Mouse (Mus musculus): Measurements from ENCODE around the gene Itgb3. TPM values are rescaled to one million over a fixed set of nuclear protein-coding genes. Genes with fewer than 3 reads are reported as not detected.

Gene Itgb3
- polyA plus RNA-seq, 1 experiment from 2014 or later: 0.24 TPM

DNA sequence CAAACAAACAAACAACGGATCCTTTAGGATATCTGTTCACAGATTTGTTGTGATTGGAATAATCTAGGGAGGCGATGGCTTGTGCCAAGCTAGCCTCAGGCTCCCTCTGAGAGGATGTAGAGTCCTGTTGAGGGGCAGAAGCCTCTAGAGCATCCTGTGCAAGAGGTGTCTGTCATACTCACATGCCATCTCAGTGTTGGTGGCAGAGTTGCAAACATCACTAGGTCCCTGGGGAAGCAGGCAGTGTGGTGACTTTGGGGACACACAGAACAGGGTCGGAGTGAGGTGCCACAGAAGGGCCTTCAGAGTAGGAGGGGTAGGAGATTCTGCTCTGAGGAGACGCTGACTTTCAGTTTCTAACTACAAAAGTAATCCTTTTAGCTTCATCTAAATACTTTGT lies 1.9 kb downstream of the Itgb3 start:
- H3K4me2 ChIP-seq (ENCODE audit: low read length): no peak overlapping the region
- WGBS: 50% methylated on average over 4 of the region's 4 CpGs
- H3K36me3 ChIP-seq (ENCODE audit: control insufficient read depth, insufficient read depth, low read length): no peaks in the 10 kb centered on the region
- no peaks in the 10 kb centered on the region for H3K9me3 ChIP-seq (replicated peaks; ENCODE audit: control insufficient read depth, low read length)
- peaks cover 4% of the 10 kb centered on the region; the same call in 1 of the 2 replicates for H3K4me1 ChIP-seq (ENCODE audit: control insufficient read depth, insufficient read depth, low read length)
- no peak overlapping the region for H3K4me3 ChIP-seq (ENCODE audit: low read depth, low read length)
- peaks cover 19% of the 10 kb centered on the region for H3K27me3 ChIP-seq (replicated peaks; ENCODE audit: control insufficient read depth, insufficient read depth, low read length)
- no peak for ATAC-seq
- 0 out of 2 replicates have a peak overlapping the region, but pooled peaks have one; percentile 13 for H3K9ac ChIP-seq (ENCODE audit: low read length)
- DNase-seq (ENCODE audit: low spot score): no peak
- H3K27ac ChIP-seq (ENCODE audit: low read depth, low read length): no peak overlapping the region

- ATAC-seq: no peak
Measured at GRCm38 (mm10) chr11:104611579-104612151, 3.9 kb downstream of the Itgb3 start.

DNA sequence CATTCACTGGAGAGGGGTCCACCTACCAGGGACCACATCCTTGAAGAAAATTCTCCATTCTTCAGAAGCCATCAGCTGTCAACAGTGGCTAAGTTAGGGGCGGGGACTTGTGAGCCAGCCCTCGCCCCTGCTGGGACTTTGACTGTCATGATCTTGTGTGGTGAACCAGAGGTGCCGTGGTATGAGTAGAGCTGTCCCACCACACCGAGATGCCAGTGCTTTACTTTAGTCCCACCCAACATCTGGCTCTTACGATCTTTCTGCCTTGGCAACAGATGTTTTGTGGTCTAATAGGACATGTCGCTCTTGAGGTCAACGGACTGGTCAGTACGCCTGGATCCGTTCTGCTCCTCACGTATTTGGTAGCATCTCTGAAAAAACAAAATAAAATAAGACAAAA lies 5.8 kb downstream of the Itgb3 start:
- Histone ChIP-seq H3K36me3 (ENCODE audit: control insufficient read depth, insufficient read depth, low read length) (no peaks in the 10 kb centered on the region), H3K27me3 (replicated peaks; ENCODE audit: control insufficient read depth, insufficient read depth, low read length) (peaks cover 9% of the 10 kb centered on the region), H3K4me2 (ENCODE audit: low read length) (no peak overlapping the region), H3K9ac (ENCODE audit: low read length) (no peak overlapping the region), H3K27ac (ENCODE audit: low read depth, low read length) (no peak overlapping the region), H3K4me3 (ENCODE audit: low read depth, low read length) (no peak overlapping the region), H3K4me1 (ENCODE audit: control insufficient read depth, insufficient read depth, low read length) (no peaks in the 10 kb centered on the region; the same call in 1 of the 2 replicates), H3K9me3 (replicated peaks; ENCODE audit: control insufficient read depth, low read length) (no peaks in the 10 kb centered on the region)
- ATAC-seq: no peak
- DNase-seq (ENCODE audit: low spot score): no peak
- WGBS: 87% methylated on average over 10 of the region's 10 CpGs

More at GRCm38 (mm10) chr11:104611579-104612151, 3.9 kb downstream of the Itgb3 start:
- Histone ChIP-seq H3K4me3 (ENCODE audit: low read depth, low read length) (no peak overlapping the region), H3K4me1 (ENCODE audit: control insufficient read depth, insufficient read depth, low read length) (peaks cover 4% of the 10 kb centered on the region; the same call in 1 of the 2 replicates), H3K27ac (ENCODE audit: low read depth, low read length) (no peak overlapping the region), H3K9ac (ENCODE audit: low read length) (no peak overlapping the region), H3K27me3 (replicated peaks; ENCODE audit: control insufficient read depth, insufficient read depth, low read length) (peaks cover 14% of the 10 kb centered on the region), H3K9me3 (replicated peaks; ENCODE audit: control insufficient read depth, low read length) (no peaks in the 10 kb centered on the region), H3K36me3 (ENCODE audit: control insufficient read depth, insufficient read depth, low read length) (no peaks in the 10 kb centered on the region), H3K4me2 (ENCODE audit: low read length) (no peak overlapping the region)
- 53% methylated on average over 4 of the region's 4 CpGs for WGBS
- no peak for DNase-seq (ENCODE audit: low spot score)

DNA sequence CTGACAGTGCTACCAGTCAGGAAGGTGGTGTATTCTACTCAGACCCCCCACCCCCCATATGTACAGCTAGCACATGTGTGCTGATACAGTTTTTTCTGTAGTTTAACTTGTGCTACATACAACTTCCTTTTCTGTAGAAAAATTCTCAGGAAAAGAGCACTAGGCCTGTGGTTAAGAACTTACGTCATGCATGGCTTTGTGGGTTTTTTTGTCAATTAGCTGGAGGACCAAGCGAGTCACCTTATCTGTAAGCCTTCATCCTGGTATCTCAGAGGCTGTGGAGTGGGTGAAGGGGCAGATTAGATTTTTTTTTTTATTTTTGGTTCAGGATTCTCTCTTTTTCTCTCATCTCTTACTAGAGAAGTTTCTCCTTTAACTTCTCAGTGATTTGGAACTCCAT lies 6.3 kb downstream of the Itgb3 start:
- Histone ChIP-seq H3K9ac (ENCODE audit: low read length) (no peak overlapping the region), H3K4me1 (ENCODE audit: control insufficient read depth, insufficient read depth, low read length) (no peaks in the 10 kb centered on the region; the same call in 1 of the 2 replicates), H3K36me3 (ENCODE audit: control insufficient read depth, insufficient read depth, low read length) (no peaks in the 10 kb centered on the region), H3K27me3 (replicated peaks; ENCODE audit: control insufficient read depth, insufficient read depth, low read length) (peaks cover 7% of the 10 kb centered on the region), H3K9me3 (replicated peaks; ENCODE audit: control insufficient read depth, low read length) (no peaks in the 10 kb centered on the region), H3K27ac (ENCODE audit: low read depth, low read length) (no peak overlapping the region), H3K4me2 (ENCODE audit: low read length) (no peak overlapping the region), H3K4me3 (ENCODE audit: low read depth, low read length) (no peak overlapping the region)
- ATAC-seq (no peak), DNase-seq (ENCODE audit: low spot score) (no peak)
- 93% methylated on average over 2 of the region's 2 CpGs for WGBS

- Histone ChIP-seq H3K9me3 (replicated peaks; ENCODE audit: control insufficient read depth, low read length) (no peaks in the 10 kb centered on the region), H3K27ac (ENCODE audit: low read depth, low read length) (no peak overlapping the region), H3K9ac (ENCODE audit: low read length) (no peak overlapping the region), H3K36me3 (ENCODE audit: control insufficient read depth, insufficient read depth, low read length) (no peaks in the 10 kb centered on the region), H3K4me1 (ENCODE audit: control insufficient read depth, insufficient read depth, low read length) (peaks cover 7% of the 10 kb centered on the region), H3K27me3 (replicated peaks; ENCODE audit: control insufficient read depth, insufficient read depth, low read length) (no peaks in the 10 kb centered on the region), H3K4me2 (ENCODE audit: low read length) (no peak overlapping the region), H3K4me3 (ENCODE audit: low read depth, low read length) (no peak overlapping the region)
- WGBS: 86% methylated on average over 5 of the region's 5 CpGs
- DNase-seq (ENCODE audit: low spot score): no peak
- no peak for ATAC-seq
Measured at GRCm38 (mm10) chr11:104616182-104616581, 8.4 kb downstream of the Itgb3 start.

- Histone ChIP-seq H3K36me3 (ENCODE audit: control insufficient read depth, insufficient read depth, low read length) (no peaks in the 10 kb centered on the region), H3K4me2 (ENCODE audit: low read length) (no peak overlapping the region), H3K9me3 (replicated peaks; ENCODE audit: control insufficient read depth, low read length) (no peaks in the 10 kb centered on the region), H3K9ac (ENCODE audit: low read length) (no peak overlapping the region), H3K4me3 (ENCODE audit: low read depth, low read length) (no peak overlapping the region), H3K27ac (ENCODE audit: low read depth, low read length) (no peak overlapping the region), H3K27me3 (replicated peaks; ENCODE audit: control insufficient read depth, insufficient read depth, low read length) (no peaks in the 10 kb centered on the region), H3K4me1 (ENCODE audit: control insufficient read depth, insufficient read depth, low read length) (peaks cover 7% of the 10 kb centered on the region)
- DNase-seq (ENCODE audit: low spot score) (no peak), ATAC-seq (no peak)
- WGBS: 88% methylated on average over 6 of the region's 6 CpGs
Measured at GRCm38 (mm10) chr11:104618638-104619076, 10.9 kb downstream of the Itgb3 start.

- peak; percentile 66 for ATAC-seq
- Histone ChIP-seq H3K9me3 (replicated peaks; ENCODE audit: control insufficient read depth, low read length) (no peaks in the 10 kb centered on the region), H3K36me3 (ENCODE audit: control insufficient read depth, insufficient read depth, low read length) (no peaks in the 10 kb centered on the region), H3K9ac (ENCODE audit: low read length) (no peak overlapping the region), H3K4me3 (ENCODE audit: low read depth, low read length) (no peak overlapping the region), H3K27me3 (replicated peaks; ENCODE audit: control insufficient read depth, insufficient read depth, low read length) (no peaks in the 10 kb centered on the region), H3K4me2 (ENCODE audit: low read length) (no peak overlapping the region), H3K4me1 (ENCODE audit: control insufficient read depth, insufficient read depth, low read length) (peaks cover 7% of the 10 kb centered on the region), H3K27ac (ENCODE audit: low read depth, low read length) (no peak overlapping the region)
- DNase-seq (ENCODE audit: low spot score): peak; percentile 48
- 33% methylated on average over 13 of the region's 13 CpGs for WGBS
Measured at GRCm38 (mm10) chr11:104619084-104620022, 11.6 kb downstream of the Itgb3 start.

DNA sequence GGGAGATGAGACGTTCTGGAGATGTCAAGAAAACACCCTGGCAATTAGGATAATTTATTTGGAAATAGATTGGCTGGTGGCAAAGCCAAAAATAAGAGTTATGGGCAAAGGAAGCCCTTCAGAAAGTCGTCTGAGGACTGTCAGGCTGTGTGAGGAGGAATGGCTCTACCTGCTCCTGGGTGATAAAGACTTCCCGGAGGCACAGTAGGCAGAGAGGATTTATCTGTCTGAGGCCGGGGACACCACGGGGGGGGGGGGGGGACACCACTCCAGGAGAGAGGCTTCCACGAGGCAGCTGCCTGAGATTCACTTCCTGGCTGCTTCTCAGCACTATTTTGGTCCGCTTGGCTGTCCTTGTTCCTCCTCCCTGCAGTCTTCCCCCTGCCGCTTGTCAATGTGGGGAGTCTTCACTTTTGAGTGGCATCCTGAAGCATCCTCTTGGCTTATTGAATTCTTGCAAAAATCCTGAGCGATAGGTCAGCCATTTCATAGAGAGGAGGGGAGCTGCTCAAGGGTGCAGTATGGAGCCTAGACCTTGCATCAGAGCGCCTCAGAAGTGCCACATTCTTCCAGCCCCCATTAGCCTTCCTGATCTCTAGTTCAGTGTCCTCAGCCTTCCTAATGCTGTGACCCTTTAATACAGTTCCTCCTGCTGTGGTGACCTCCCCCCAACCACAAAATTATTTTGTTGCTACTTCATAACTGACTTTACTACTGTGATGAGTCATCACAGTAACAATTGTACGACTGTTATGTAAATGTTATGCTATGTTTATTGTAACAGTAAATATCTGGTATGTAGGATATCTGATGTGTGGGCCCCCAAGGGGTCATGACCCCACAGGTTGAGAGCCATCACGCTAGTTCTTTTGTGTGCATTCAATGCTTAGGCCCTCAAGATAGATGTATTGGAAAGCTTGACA lies 14.5 kb downstream of the Itgb3 start:
- 52% methylated on average over 12 of the region's 12 CpGs for WGBS
- Histone ChIP-seq H3K9ac (ENCODE audit: low read length) (no peak overlapping the region), H3K4me2 (ENCODE audit: low read length) (no peak overlapping the region), H3K27ac (ENCODE audit: low read depth, low read length) (no peak overlapping the region), H3K4me3 (ENCODE audit: low read depth, low read length) (no peak overlapping the region), H3K9me3 (replicated peaks; ENCODE audit: control insufficient read depth, low read length) (no peaks in the 10 kb centered on the region), H3K36me3 (ENCODE audit: control insufficient read depth, insufficient read depth, low read length) (no peaks in the 10 kb centered on the region), H3K27me3 (replicated peaks; ENCODE audit: control insufficient read depth, insufficient read depth, low read length) (no peaks in the 10 kb centered on the region), H3K4me1 (ENCODE audit: control insufficient read depth, insufficient read depth, low read length) (peaks cover 7% of the 10 kb centered on the region)
- DNase-seq (ENCODE audit: low spot score): no peak
- ATAC-seq: no peak

Measured in forebrain, embryonic 14.5 days (tissue).